29 mouse cellular contexts compared by ENCODE assay signal in genomic region chr2:39210738-39211137, GRCm38 (mm10).
"Had no signal": no experiment of that assay in that cellular context is flagged by ENCODE, and none has a peak within 500 bp of the region (broad histone marks: within the 10 kb centered on the region; RNA-seq: fewer than 3 reads in every experiment).

No protein-coding gene starts in this region.

- DNase-seq: cerebellum, adult 2 months; cerebellum, adult 8-10 months; cerebellum, adult 9-10 months; cerebellum, adult 9-11 months; cerebellum, postnatal 10 days; cerebellum, postnatal 14 days; cerebellum, postnatal 25 days; cerebellum, postnatal 36 days; embryo, embryonic 11 days; forebrain, postnatal 0 days; gastrocnemius, adult 2 months; gastrocnemius, postnatal 10 days; gastrocnemius, postnatal 14 days; gastrocnemius, postnatal 25 days; gastrocnemius, postnatal 36 days; heart, adult 11 months; heart, adult 18-20 months; heart, adult 2 months had no signal

- H3K4me2 ChIP-seq: embryonic facial prominence, embryonic 12.5 days; embryonic facial prominence, embryonic 13.5 days; embryonic facial prominence, embryonic 15.5 days; forebrain, embryonic 12.5 days; forebrain, embryonic 13.5 days; forebrain, embryonic 15.5 days had no signal

- ATAC-seq: forebrain, embryonic 13.5 days; forebrain, embryonic 14.5 days; forebrain, embryonic 15.5 days; forebrain, embryonic 16.5 days; forebrain, postnatal 0 days had no signal

- H3K9me3 ChIP-seq: embryonic facial prominence, embryonic 10.5 days; embryonic facial prominence, embryonic 12.5 days; embryonic facial prominence, embryonic 13.5 days; embryonic facial prominence, embryonic 15.5 days; forebrain, embryonic 10.5 days; forebrain, embryonic 12.5 days; forebrain, embryonic 13.5 days; forebrain, embryonic 15.5 days had no signal

- H3K36me3 ChIP-seq: embryonic facial prominence, embryonic 15.5 days; forebrain, embryonic 12.5 days had no signal

- H3K27ac ChIP-seq: embryonic facial prominence, embryonic 10.5 days; embryonic facial prominence, embryonic 12.5 days; embryonic facial prominence, embryonic 13.5 days; embryonic facial prominence, embryonic 15.5 days; forebrain, embryonic 10.5 days; forebrain, embryonic 12.5 days; forebrain, embryonic 13.5 days; forebrain, embryonic 15.5 days; gastrocnemius, adult 2 months; heart, adult 2 months had no signal

- H3K27me3 ChIP-seq: embryonic facial prominence, embryonic 12.5 days; embryonic facial prominence, embryonic 13.5 days; embryonic facial prominence, embryonic 15.5 days; forebrain, embryonic 12.5 days; forebrain, embryonic 13.5 days; forebrain, embryonic 15.5 days had no signal

- H3K4me1 ChIP-seq: embryonic facial prominence, embryonic 10.5 days; embryonic facial prominence, embryonic 12.5 days; embryonic facial prominence, embryonic 13.5 days had no signal

- H3K9ac ChIP-seq: embryonic facial prominence, embryonic 12.5 days; embryonic facial prominence, embryonic 13.5 days; embryonic facial prominence, embryonic 15.5 days; forebrain, embryonic 12.5 days; forebrain, embryonic 13.5 days; forebrain, embryonic 15.5 days; forebrain, postnatal 0 days had no signal

- H3K4me3 ChIP-seq: embryonic facial prominence, embryonic 10.5 days; embryonic facial prominence, embryonic 12.5 days; embryonic facial prominence, embryonic 13.5 days; embryonic facial prominence, embryonic 15.5 days; erythroblast, embryonic 14.5 days; forebrain, embryonic 10.5 days; forebrain, embryonic 12.5 days; forebrain, embryonic 13.5 days; forebrain, embryonic 15.5 days; gastrocnemius, adult 2 months; heart, adult 2 months had no signal
